Mouse (Mus musculus) neural tube, embryonic 13.5 days (tissue): Measurements from ENCODE around the gene Foxred2. TPM values are rescaled to one million over a fixed set of nuclear protein-coding genes. Genes with fewer than 3 reads are reported as not detected.

ENCODE experiments used
- ATAC-seq: fragments of 200-750 bp; cut with Nextera tagmentation; 2 replicates; pipeline ENCODE4 v1.8.0; 2017; ENCODE audit warnings: low read depth, mild to moderate bottlenecking, moderate TSS enrichment, moderate library complexity
- H3K27ac ChIP-seq: fragments of 300-500 bp; sonication (generic); replicated peaks from 2 replicates; pipeline ENCODE4 v1.5.1; 2015; ENCODE audit warnings: moderate library complexity, mild to moderate bottlenecking, inconsistent platforms
- H3K27me3 ChIP-seq: fragments of 300-500 bp; sonication (generic); 2 replicates; pipeline ENCODE4 v1.6.1; 2015; ENCODE audit warnings: mild to moderate bottlenecking, inconsistent platforms
- H3K36me3 ChIP-seq: fragments of 300-500 bp; sonication (generic); 2 replicates; pipeline ENCODE4 v1.6.1; 2015; ENCODE audit warnings: mild to moderate bottlenecking, inconsistent platforms
- H3K4me1 ChIP-seq: fragments of 300-500 bp; sonication (generic); replicated peaks from 2 replicates; pipeline ENCODE4 v1.6.1; 2015; ENCODE audit warnings: inconsistent platforms
- H3K4me2 ChIP-seq: fragments of 300-500 bp; sonication (generic); 2 replicates; pipeline ENCODE4 v1.6.1; 2015; ENCODE audit warnings: inconsistent platforms, mild to moderate bottlenecking, moderate library complexity
- H3K4me3 ChIP-seq: fragments of 300-500 bp; sonication (generic); 2 replicates; pipeline ENCODE4 v1.5.1; 2015; ENCODE audit warnings: mild to moderate bottlenecking, inconsistent platforms
- H3K9ac ChIP-seq: fragments of 300-500 bp; sonication (generic); 2 replicates; pipeline ENCODE4 v1.6.1; 2015; ENCODE audit warnings: moderate library complexity, mild to moderate bottlenecking, inconsistent platforms
- H3K9me3 ChIP-seq: fragments of 300-500 bp; sonication (generic); 2 replicates; pipeline ENCODE4 v1.6.1; 2016; ENCODE audit warnings: inconsistent platforms
- WGBS: fragments of 180-500 bp; shearing (Covaris S2); methylation state at CpG from one replicate; pipeline ENCODE4 v1.1.7; 2015; 5-methylcytosine and 5-hydroxymethylcytosine counted together
- polyA plus RNA-seq: library from polyadenylated mRNA; unstranded; fragments of >200 nt; fragmentation: Nextera tagmentation; extraction: Ambion mirVana; gene quantifications from 2 replicates; pipeline ENCODE4 v1.2.1, GENCODE M21; 2015

The Foxred2 gene
- polyA plus RNA-seq, result 6.7 and 7.2 TPM in 2 replicates

DNA sequence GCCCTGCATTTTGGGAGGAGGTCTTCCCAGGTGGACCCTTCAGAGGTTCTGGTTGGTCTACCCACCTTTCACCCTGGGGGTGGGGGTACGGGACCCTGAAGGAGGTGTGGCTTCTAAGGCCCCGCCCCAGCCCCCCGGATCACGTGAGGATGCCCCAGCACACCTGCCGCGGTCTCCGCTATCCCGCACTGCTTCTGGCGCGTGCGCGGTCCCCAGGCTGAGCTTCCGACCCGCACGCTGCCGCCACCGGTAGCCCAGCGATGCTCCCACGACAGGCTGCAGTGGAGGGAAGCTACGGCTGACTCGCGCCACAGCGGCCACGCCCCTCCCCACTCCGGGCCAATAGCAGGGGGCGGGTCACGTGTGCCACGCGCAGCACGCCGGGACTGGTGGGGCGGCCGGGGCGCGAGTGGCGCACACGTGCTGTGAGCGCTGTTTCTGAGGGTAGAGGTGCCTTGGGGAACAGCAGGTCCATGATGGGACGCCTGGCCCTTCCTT is at the start of gene Foxred2:
Gene Foxred2 (minus strand): TSS at position 319 of the 498 bp plus-strand sequence.
- peaks cover 48% of the 10 kb centered on the region for H3K36me3 ChIP-seq
- under 1% methylated on average over 39 of the region's 39 CpGs for WGBS

DNA sequence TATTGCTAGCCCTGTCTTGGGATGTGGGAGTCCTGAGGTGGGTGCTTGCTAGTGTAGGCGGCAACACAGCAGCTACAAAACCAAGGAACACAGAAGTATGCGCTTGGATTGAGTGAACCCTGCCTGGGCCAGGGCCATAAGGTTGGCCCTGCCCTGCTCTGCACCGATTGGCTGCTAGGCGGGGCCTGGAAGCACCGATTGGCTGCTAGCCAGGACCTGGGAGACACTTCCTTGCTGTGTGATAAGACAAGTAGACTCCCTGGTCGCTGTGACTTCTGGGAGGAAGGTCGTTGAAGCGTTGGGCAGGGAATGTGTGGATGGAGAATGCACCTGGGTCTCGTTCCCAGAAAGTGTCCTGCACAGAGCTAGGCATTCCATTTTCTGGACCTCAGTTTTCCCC is 47.4 kb upstream of the Foxred2 start:
- Histone ChIP-seq H3K4me3 (no peak overlapping the region), H3K4me2 (no peak overlapping the region), H3K27me3 (no peaks in the 10 kb centered on the region), H3K9ac (no peak overlapping the region), H3K27ac (no peak overlapping the region), H3K9me3 (no peaks in the 10 kb centered on the region), H3K36me3 (no peaks in the 10 kb centered on the region), H3K4me1 (peaks cover 21% of the 10 kb centered on the region)
- ATAC-seq, result no peak
- WGBS, result 54% methylated on average over 9 of the region's 9 CpGs

More for the DNA sequence above, at the start of gene Foxred2:
- peak; percentile 91 for ATAC-seq
- H3K27me3 ChIP-seq, result peaks cover 8% of the 10 kb centered on the region
- H3K4me1 ChIP-seq, result peaks cover 37% of the 10 kb centered on the region
- H3K4me3 ChIP-seq, result peak within 1 kb of the TSS; percentile 54
- peak within 1 kb of the TSS; percentile 52 for H3K27ac ChIP-seq
- H3K4me2 ChIP-seq, result peak within 1 kb of the TSS; percentile 86
- peak within 1 kb of the TSS; percentile 76 for H3K9ac ChIP-seq
- no peaks in the 10 kb centered on the region for H3K9me3 ChIP-seq

DNA sequence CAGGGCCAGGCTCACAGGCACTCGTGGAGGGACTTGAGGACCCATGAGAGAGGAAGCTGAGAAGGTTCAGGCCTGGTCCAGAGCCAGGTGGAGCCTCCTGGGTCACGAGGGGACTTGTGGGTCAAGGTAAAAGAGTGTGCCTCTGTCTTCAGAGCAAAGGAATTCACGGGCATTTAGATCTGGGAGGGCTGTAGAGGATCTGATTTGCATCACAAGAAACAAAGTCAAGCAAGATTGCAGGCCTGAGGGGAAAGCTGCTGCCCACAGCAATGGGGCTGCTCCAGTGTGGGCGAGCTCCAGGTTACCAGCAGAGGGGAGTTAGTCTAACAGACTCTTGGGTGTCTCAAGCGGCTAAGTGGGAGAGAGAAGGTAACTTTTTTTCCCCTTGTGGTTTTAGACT is 44.9 kb upstream of the Foxred2 start:
- 11% methylated on average over 5 of the region's 5 CpGs for WGBS
- H3K9me3 ChIP-seq, result no peaks in the 10 kb centered on the region
- no peak for ATAC-seq

DNA sequence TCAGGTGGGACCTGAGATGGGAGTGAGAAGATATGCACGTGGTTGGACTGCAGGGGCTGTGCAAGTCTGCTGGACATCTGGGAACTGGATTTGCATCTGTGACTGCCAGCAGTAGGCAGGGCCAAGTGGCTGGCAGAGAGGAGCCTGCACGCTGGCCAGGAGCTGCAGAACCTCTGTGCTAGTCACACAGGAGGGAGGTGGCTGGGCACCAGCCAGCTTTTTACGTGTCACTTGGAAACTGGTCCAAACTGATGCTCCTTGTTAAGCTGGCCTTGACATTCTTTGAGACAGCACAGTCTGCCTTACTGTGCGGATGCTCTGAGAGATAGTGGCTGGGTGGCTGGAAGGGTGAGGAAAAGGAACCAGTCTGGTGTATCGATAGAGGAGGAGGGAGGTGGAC is 32.0 kb upstream of the Foxred2 start:
- no peaks in the 10 kb centered on the region for H3K9me3 ChIP-seq
- ATAC-seq, result no peak
- no peak overlapping the region for H3K4me2 ChIP-seq
- 0 out of 2 replicates have a peak, but pooled peaks cover 6% of the 10 kb centered on the region for H3K27me3 ChIP-seq
- no peaks in the 10 kb centered on the region for H3K4me1 ChIP-seq
- no peak overlapping the region for H3K9ac ChIP-seq
- no peak overlapping the region for H3K27ac ChIP-seq
- no peak overlapping the region for H3K4me3 ChIP-seq
- 78% methylated on average over 5 of the region's 5 CpGs for WGBS
- no peaks in the 10 kb centered on the region for H3K36me3 ChIP-seq

More for the DNA sequence above, 44.9 kb upstream of the Foxred2 start:
- Histone ChIP-seq H3K27ac (no peak overlapping the region), H3K4me3 (no peak overlapping the region), H3K4me1 (peaks cover 34% of the 10 kb centered on the region), H3K27me3 (no peaks in the 10 kb centered on the region), H3K36me3 (no peaks in the 10 kb centered on the region), H3K4me2 (no peak overlapping the region), H3K9ac (no peak overlapping the region)

DNA sequence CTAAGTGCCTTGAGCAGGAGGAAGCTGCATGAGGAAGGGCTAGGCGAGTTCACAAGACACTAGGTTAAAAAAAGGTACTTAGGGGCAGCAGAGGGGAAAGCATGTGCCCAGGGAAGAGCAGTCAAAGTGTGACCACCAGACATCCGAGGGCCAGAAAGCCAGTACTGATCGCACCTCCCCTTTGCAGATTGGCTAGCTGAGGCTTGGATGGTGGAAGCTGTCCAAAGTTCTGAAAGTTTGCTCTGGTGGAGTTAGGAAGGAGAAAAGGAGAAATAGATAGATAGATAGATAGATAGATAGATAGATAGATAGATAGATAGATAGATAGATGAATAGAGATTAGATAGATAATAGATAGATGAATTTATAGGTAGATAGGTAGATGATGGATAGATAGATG is 26.9 kb upstream of the Foxred2 start:
- Histone ChIP-seq H3K27ac (no peak overlapping the region), H3K36me3 (no peaks in the 10 kb centered on the region), H3K4me2 (no peak overlapping the region), H3K9me3 (no peaks in the 10 kb centered on the region), H3K27me3 (peaks cover 10% of the 10 kb centered on the region), H3K4me3 (no peak overlapping the region), H3K9ac (no peak overlapping the region), H3K4me1 (peaks cover 5% of the 10 kb centered on the region; the same call in 1 of the 2 replicates)
- ATAC-seq, result no peak
- 44% methylated on average over 3 of the region's 3 CpGs for WGBS

DNA sequence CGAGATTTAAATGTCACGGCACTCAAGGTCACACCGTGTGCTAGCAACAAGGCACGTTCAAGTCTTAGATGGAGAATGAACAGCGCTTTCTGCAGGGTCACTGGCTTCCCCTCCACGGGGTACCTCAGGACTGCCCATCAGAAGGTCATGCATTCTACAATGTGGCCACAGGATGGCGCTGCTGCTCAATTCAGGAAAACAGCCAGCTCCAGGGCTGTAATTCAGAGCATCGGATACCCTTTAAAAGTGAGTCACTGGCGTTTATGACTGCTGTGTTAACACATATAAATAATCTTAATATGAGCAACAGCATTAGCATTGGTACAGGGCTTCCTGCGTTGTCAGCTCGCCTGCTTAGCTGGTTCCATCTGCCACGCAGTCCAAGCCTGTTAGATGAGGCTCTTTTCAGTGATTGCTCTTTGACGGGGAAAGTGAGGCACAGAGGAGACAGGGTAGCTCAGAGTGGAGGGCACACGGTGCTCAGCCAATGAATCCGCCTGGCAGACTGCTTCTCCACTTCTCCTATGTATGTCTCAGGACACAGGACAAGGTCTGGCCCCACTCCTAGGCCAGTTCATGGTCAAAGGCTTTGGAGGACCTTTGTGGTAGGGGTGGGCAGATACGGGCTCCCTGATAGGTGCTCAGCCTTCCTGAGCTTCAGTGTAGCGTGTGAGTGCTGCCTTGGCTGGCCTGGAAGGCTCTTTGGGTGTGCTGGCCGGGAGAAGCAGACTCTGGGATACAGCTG is 25.8 kb upstream of the Foxred2 start:
- Histone ChIP-seq H3K4me2 (peak overlapping the region; percentile 27; the same call in 1 of the 2 replicates), H3K4me1 (peaks cover 5% of the 10 kb centered on the region; the same call in 1 of the 2 replicates), H3K27me3 (peaks cover 10% of the 10 kb centered on the region), H3K9ac (peak overlapping the region; percentile 35), H3K36me3 (no peaks in the 10 kb centered on the region), H3K27ac (0 out of 2 replicates have a peak overlapping the region, but pooled peaks have one; percentile 9), H3K9me3 (no peaks in the 10 kb centered on the region), H3K4me3 (no peak overlapping the region)
- peak; percentile 78 for ATAC-seq
- WGBS, result 25% methylated on average over 18 of the region's 18 CpGs

DNA sequence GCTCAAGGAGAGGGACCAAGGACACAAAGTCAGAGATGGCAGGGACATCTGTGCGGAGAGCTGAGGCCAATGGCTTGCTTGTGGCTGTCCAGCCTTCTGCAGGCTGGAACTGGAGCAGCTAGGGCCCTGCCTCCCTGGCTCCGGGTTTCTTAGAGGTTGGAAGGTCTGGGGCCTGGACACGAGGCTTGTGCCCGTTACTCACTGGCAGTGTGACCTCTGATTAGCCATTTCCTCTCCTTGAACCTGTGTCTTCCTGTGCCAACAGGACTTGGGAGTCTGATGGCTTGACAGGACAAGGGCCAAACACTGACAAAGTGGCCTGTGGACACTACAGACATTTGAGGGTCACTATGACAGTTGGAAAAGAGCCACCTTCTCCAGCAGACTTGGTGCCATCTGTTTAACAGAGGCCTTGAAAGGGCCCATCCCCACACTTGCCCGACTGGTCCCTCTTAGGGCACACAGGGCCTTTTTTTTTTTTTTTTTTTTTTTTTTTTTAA is 24.7 kb upstream of the Foxred2 start:
- H3K4me1 ChIP-seq, result peaks cover 5% of the 10 kb centered on the region; the same call in 1 of the 2 replicates
- no peak for ATAC-seq
- WGBS, result 73% methylated on average over 5 of the region's 5 CpGs
- no peak overlapping the region for H3K9ac ChIP-seq
- no peak overlapping the region for H3K4me2 ChIP-seq
- no peak overlapping the region for H3K27ac ChIP-seq
- H3K27me3 ChIP-seq, result peaks cover 10% of the 10 kb centered on the region
- no peak overlapping the region for H3K4me3 ChIP-seq
- H3K36me3 ChIP-seq, result no peaks in the 10 kb centered on the region
- H3K9me3 ChIP-seq, result no peaks in the 10 kb centered on the region

DNA sequence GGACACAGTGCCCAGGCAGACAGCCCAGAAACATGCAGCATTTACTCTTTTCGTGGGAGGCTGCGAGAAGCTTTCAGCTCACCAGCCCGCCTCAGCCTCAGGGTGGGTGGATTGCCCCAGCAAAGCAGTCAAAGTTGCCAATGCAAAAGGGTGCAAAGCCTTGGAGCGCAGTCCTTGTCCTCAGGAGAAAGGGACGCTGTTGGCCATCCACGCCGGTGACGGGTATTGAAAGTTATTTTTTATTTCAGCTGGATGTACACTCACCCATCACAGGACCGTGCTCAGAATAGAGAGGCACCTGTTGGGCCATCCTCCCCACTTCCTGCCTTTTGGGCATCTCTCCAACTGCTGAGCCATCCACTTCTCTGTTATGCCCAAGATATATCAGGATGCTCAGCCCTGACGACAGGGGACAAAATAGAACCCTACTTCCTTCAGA is 22.9 kb upstream of the Foxred2 start:
- Histone ChIP-seq H3K4me3 (no peak overlapping the region), H3K27ac (no peak overlapping the region), H3K36me3 (no peaks in the 10 kb centered on the region), H3K9ac (no peak overlapping the region), H3K4me2 (no peak overlapping the region), H3K9me3 (no peaks in the 10 kb centered on the region), H3K4me1 (peaks cover 5% of the 10 kb centered on the region; the same call in 1 of the 2 replicates), H3K27me3 (peaks cover 10% of the 10 kb centered on the region)
- WGBS, result 87% methylated on average over 10 of the region's 10 CpGs
- no peak for ATAC-seq

DNA sequence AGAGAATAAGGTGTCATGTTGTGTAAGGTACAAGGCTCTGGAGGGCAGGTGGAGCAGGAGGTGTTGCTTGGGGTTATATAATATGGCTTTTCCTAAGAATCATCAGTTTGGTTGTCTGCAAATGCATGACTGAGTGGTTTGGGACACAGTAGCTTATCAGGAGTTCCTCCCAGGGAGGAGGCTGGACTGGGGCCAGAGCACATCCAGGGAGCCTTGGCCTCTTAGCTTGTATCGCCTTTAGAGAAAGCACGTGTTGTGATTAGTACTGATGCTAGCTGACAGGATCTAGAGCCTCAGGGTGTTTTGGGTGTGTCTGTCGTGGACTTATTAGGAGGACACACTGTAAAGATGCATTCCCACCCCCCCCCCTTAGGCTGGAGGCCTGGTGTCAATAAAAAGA is 21.1 kb upstream of the Foxred2 start:
- ATAC-seq, result no peak
- 64% methylated on average over 3 of the region's 3 CpGs for WGBS
- no peak overlapping the region for H3K9ac ChIP-seq
- H3K4me2 ChIP-seq, result no peak overlapping the region
- H3K27me3 ChIP-seq, result peaks cover 5% of the 10 kb centered on the region
- no peaks in the 10 kb centered on the region for H3K9me3 ChIP-seq
- no peak overlapping the region for H3K27ac ChIP-seq
- H3K36me3 ChIP-seq, result no peaks in the 10 kb centered on the region
- H3K4me3 ChIP-seq, result no peak overlapping the region
- peaks cover 4% of the 10 kb centered on the region; the same call in 1 of the 2 replicates for H3K4me1 ChIP-seq

DNA sequence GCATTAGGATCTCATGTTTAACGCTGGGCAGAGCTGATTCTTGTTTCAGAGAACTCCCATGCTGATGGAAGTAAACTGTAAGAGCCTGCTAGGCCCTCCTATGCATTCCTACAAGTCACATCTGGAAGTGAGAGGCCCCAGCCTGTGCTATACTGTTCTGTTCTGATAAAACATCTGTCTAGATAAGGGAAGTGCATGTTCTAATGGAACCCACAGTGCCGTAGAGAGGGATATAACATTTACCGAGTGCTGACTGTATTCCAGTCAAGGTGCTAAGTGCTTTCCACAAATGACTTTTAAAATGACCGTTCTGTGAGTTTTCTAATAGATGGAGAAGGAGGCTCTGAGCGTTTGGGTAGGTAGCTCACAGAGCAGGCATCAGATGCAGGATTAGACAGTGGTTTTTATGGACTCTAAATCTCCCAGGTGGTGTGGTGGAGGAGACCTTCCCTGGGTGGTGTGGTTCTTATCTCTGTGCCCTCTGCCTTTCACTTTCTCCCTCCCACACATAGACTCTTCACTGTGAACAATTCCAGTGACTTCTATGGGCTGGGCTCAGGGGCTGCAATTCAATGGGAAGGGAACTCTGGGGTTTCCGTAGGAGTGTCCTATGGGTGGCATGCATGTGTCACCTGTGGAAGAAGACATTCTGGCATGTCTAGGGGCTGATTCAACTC is 17.8 kb upstream of the Foxred2 start:
- Histone ChIP-seq H3K4me2 (no peak overlapping the region), H3K27me3 (0 out of 2 replicates have a peak, but pooled peaks cover 3% of the 10 kb centered on the region), H3K4me3 (no peak overlapping the region), H3K36me3 (no peaks in the 10 kb centered on the region), H3K9ac (no peak overlapping the region), H3K4me1 (peaks cover 16% of the 10 kb centered on the region), H3K27ac (no peak overlapping the region), H3K9me3 (no peaks in the 10 kb centered on the region)
- WGBS, result 77% methylated on average over 6 of the region's 6 CpGs
- ATAC-seq, result no peak

DNA sequence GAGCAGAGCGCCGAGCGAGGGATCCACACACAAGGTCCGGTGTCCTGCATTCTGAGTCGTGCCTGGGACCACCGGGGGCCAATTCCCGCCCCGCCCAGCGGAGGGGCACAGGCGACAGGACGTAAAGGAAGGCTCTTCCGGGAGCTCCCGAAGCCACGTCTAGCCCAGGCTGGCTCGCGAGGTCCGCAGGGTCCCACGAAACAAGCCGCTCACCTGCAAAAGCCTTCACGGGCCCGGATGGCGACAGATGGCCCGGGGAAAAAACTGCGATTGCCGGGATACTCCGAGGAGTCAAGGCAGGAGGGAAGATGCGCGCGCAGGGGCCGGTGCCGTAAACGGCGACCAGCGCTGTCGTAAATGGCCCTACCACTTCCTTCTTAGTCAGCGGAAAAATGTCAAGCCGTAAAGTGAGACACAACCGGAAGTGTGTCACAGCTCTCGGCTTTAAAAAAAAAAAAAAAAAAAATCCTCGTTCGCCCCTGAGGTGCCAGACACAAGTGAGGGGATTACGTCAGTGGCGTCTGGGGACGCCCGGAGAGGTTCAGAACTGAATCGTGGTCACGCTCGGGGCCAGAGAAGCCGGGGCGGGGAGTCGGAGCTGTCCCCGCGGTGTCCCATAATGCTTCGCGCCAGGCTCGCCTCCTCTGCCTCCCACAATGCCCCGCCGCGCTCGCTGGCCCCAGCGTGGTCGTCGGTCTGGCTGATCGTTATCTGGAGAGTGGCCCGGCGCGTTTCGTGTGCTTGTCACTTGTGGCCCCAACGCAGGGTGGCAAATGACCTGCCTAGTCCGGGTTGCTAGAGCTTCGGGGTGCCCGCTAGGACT is 14.2 kb upstream of the Foxred2 start, which contains the start of gene Eif3d:
Gene Eif3d (minus strand): TSS at position 344 of the 823 bp plus-strand sequence.
- peak within 1 kb of the TSS; percentile 90 for H3K4me3 ChIP-seq
- ATAC-seq, result peak; percentile 92
- H3K9me3 ChIP-seq, result no peaks in the 10 kb centered on the region
- H3K27me3 ChIP-seq, result 0 out of 2 replicates have a peak, but pooled peaks cover 3% of the 10 kb centered on the region
- peak within 1 kb of the TSS; percentile 98 for H3K27ac ChIP-seq
- peaks cover 22% of the 10 kb centered on the region for H3K4me1 ChIP-seq
- H3K36me3 ChIP-seq, result peaks cover 29% of the 10 kb centered on the region
- under 1% methylated on average over 72 of the region's 72 CpGs for WGBS
- peak within 1 kb of the TSS; percentile 99 for H3K4me2 ChIP-seq
- H3K9ac ChIP-seq, result peak within 1 kb of the TSS; percentile 98
